Mouse (Mus musculus): ENCODE measurements around the gene Lrrc4b. TPM values are rescaled to one million over a fixed set of nuclear protein-coding genes. Genes with fewer than 3 reads are reported as not detected.

Lrrc4b gene
- total RNA-seq (2021) = 10 to 100 TPM; 18.7 to 19.7 TPM
- long read RNA-seq, experiment 1, partial matches to known transcripts = 8 of 9 reads
- long read RNA-seq, experiment 1, other reads (novel, unspliced or antisense) = 0 of 9 reads
- long read RNA-seq, experiment 2, partial matches to known transcripts = 2 of 9 reads
- long read RNA-seq, experiment 2, other reads (novel, unspliced or antisense) = 5 of 9 reads

GRCm38 (mm10) chr7:44428968-44429521 is at the start of gene Lrrc4b:
Gene Lrrc4b (plus strand): TSS chr7:44429018.
- intact Hi-C loops (cut with DNase I) = no loop called here
- no peak for DNase-seq

- intact Hi-C loops (cut with DNase I) = no loop called here
- DNase-seq = no peak
Measured at GRCm38 (mm10) chr7:44382541-44382940, 46.3 kb upstream of the Lrrc4b start.

DNA sequence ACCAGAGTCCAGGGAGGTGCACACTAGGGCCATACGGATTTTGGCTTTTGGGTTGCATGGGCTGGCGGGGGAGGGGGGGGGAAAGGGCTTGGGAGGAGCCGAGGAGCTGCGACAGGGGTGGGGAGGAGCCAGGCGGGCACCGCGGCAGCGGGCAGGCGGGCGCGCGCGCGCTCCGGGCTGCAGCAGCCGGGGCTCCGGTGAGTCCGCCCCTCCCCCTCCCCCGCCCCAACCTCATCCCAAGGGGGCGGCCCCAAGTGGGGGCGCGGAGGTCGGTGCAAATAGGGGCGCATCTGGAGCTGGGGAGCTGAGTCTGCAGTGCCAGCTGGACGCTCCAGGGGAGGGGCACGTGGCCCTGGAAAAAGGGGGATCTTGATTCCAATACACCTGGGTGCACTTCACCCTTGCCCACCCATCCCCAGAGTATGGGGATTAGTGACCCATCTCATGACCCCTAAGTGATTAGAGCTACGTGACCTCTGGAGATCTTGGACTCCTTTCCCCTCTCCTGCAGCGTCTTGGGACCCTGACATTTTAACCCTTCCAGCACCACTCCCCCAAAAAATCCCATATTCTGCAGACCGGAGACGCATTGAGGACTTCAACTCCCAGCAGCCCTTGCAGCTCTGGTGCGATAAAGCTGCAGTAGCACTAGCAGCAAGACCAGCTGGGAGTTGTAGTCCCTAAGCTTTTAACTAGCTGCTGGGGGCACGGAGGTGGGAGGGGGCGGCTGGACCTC is 44.7 kb upstream of the Lrrc4b start, which contains the start of gene Syt3:
Gene Syt3, plus strand, starts transcription at position 123 of the 736 bp plus-strand sequence.
- DNase-seq = peak; percentile 47 to 66
- intact Hi-C loops (cut with DNase I) = no loop called here

DNA sequence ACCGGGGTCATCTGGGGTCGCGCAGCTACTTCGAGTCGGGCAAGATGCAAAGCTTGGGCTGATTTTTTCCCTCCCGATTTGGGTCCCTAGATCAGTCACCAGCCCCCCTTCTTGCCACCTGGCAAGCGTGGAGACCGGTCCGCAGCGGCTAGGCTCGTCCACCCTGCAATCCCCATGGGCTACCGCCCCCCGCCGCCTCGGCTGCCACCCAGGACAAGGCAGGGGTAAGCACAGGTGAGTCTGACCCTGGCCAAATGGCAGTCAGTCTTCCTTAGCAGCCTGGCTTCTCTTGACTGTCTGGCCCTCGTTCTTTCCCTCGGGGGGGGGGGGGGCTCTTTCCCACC is 44.1 kb upstream of the Lrrc4b start:
- intact Hi-C loops (cut with DNase I) = no loop called here
- no peak for DNase-seq

DNA sequence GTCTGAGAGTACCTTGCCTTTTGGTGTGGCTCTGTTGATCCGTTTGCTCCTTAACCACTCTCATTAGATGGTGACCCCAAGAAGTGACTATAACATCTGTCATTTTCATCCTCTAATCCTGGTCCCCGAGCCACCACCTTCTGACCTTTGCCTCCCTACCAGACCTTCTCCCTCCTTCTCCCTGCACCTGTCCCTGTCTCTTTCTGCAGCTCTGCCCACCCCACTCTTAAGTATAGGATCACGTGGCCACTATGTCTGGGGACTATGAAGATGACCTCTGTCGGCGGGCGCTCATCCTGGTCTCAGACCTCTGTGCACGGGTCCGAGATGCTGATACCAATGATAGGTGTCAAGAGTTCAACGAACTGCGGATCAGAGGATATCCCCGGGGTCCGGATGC is 43.1 kb upstream of the Lrrc4b start, which contains the start of gene 1700008O03Rik:
Gene 1700008O03Rik, minus strand, starts transcription at position 101 of the 400 bp plus-strand sequence.
- intact Hi-C loops (cut with DNase I) = no loop called here
- no peak for DNase-seq

GRCm38 (mm10) chr7:44391831-44392230 is 37.0 kb upstream of the Lrrc4b start:
- DNase-seq = no peak
- intact Hi-C loops (cut with DNase I) = no loop called here

DNA sequence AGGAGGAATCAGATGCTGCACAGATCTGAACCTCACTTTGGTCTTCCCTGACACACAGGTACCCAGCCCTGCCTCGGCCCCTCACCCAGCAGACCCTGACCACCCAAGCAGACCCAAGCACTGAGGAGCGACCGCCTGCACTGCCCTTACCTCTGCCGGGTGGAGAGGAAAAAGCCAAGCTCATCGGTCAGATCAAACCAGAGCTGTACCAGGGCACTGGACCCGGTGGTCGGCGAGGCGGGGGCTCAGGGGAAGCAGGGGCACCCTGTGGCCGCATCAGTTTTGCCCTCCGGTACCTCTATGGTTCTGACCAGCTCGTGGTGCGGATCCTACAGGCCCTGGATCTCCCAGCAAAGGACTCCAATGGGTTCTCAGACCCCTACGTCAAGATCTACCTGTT is 36.5 kb upstream of the Lrrc4b start:
- DNase-seq = no peak
- intact Hi-C loops (cut with DNase I) = no loop called here

DNA sequence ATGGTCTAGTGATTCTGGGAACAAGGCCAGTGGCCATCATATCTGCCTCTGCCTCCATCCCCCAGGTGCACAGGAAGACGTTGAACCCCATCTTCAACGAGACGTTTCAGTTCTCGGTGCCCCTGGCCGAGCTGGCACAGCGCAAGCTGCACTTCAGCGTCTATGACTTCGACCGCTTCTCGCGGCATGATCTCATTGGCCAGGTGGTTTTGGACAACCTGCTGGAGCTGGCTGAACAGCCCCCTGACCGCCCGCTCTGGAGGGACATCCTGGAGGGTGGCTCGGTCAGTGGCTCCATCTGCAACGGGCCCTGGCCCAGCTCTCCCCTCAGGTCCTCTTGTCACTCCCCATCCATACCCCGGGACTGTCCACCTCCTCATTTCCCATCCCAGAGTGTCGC is 35.5 kb upstream of the Lrrc4b start:
- no peak for DNase-seq
- intact Hi-C loops (cut with DNase I) = no loop called here

GRCm38 (mm10) chr7:44398570-44398969 is 30.2 kb upstream of the Lrrc4b start:
- intact Hi-C loops (cut with DNase I) = loop anchor here (1.0 kb wide), 1 partner anchor 87 kb away; no protein-coding TSS in a partner anchor
- DNase-seq = peak; percentile 49 to 72

DNA sequence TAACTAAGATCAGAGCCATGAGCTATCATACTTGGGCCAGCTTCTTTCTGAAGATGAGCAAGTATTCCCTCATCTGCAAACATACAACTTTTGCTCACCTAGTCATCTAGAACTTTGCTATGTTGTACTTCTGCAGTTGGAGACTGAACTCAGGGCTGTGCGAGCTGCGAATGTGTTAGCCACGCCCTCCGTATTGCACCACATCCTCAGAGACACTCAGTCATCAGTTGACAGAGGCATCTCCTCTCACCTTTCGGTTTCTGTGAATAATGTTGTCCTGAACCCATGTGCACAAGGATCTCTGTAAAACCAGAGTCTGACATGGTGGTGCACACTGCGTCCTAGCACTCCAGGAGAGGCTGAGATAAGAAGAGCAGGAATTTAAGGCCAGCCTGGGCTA is 27.1 kb upstream of the Lrrc4b start:
- intact Hi-C loops (cut with DNase I) = no loop called here
- no peak for DNase-seq

- DNase-seq = peak; percentile 70 to 83
- intact Hi-C loops (cut with DNase I) = no loop called here
Measured at GRCm38 (mm10) chr7:44405346-44406014, 23.3 kb upstream of the Lrrc4b start.

GRCm38 (mm10) chr7:44406015-44406355 is 22.8 kb upstream of the Lrrc4b start:
- no peak for DNase-seq
- intact Hi-C loops (cut with DNase I) = no loop called here

DNA sequence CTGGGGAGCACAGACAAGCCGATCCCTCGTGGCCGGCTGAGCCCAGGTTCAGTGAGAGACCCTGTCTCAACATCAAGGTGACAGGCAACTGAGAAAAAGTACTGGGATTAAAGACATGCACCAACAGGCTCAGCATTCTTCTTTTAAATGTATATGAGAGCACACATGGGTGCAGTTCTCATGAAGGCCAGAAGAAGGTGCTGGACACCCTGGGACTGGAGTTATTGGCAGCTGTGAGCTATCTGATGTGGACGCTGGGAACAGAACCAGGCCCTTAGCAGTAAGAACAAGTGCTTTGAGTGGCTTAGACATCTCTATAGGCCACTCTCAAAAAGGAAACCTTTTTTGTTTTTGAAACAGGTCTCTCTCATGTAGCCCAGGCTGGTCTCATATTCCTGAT is 17.7 kb upstream of the Lrrc4b start:
- no peak for DNase-seq
- intact Hi-C loops (cut with DNase I) = no loop called here

GRCm38 (mm10) chr7:44413307-44413706 is 15.5 kb upstream of the Lrrc4b start:
- intact Hi-C loops (cut with DNase I) = no loop called here
- DNase-seq = no peak

DNA sequence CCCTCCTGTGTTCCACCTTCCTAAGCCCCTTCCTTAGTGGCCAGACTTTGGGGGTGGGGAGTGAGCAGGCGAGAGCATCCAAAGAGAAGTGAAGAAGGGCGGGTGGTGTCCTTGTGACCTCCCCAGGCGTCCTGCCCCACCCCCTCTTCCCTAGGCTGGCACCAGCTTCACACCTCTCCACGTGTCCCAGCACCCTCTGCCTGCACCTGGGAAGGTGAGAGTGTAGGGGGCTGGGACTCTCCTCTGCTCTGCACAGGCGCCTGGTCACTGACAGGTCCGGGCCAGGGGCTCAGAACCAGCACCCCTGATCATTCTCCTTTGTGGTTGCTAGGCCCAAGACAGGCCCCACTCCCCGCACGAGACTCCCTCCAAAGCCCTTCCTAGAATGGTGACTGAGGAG is 1.2 kb upstream of the Lrrc4b start:
- intact Hi-C loops (cut with DNase I) = no loop called here
- DNase-seq = no peak

DNA sequence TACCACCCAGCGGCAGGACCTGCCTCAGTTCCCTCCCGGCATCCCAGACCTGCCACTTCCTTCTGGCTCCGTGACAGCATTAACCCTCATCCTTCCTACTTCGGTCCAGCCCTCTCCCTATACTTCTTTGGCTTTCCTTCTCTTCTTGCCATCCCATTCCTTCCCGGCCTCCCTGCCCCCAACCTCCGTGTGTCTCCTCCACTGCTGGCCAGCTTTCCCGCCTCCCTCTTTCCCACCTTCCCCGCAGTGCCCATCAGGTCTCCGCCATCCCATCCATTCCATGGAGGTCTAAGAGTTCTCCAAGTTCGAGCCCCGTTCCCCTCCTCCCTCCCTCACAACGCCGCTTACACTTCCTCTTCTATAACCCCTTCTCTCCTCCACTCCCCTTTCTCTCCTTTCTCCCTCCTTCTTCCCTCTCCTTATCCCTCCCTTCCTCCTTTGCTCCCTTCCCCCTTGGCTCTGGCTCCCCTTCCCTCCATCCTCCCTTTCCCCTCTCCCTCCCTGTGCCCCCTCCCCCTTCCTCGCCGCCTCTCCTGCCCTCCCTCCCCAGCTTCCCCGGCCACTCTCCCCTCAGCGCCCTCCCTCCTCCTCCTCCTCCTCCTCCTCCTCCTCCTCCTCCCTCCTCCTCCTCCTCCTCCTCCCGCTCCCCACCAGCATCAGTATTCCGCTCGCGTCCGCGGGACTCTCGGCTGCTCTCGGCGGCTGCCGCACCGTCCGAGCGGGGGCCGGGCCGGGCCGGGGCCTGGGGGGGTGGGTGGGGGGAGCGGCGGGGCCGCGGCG is 457 bp upstream of the Lrrc4b start:
- intact Hi-C loops (cut with DNase I) = no loop called here
- DNase-seq = peak in 1 of 2 experiments; percentile 6

GRCm38 (mm10) chr7:44429534-44430488 is 993 bp downstream of the Lrrc4b start:
- intact Hi-C loops (cut with DNase I) = no loop called here
- no peak for DNase-seq

DNA sequence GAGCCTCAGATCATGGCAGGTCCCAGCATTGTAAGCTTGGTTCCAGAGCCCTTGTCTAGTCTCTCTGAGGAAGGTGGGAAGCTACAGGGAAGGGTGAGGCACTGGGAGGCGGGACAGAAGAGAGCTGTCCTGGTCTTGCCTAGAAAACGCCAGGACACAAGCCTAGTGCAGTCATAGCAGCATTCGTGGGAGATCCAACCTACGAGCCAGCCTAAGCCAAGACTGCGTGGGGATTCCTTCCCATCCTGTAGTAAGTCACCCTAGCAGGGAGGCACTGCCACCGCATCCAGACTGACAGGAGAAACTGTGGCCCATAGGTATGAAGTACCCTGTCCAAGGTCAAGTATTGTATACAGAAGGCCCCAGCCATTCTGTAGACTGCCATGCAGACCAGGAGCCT is 3.7 kb downstream of the Lrrc4b start:
- intact Hi-C loops (cut with DNase I) = no loop called here
- DNase-seq = no peak

DNA sequence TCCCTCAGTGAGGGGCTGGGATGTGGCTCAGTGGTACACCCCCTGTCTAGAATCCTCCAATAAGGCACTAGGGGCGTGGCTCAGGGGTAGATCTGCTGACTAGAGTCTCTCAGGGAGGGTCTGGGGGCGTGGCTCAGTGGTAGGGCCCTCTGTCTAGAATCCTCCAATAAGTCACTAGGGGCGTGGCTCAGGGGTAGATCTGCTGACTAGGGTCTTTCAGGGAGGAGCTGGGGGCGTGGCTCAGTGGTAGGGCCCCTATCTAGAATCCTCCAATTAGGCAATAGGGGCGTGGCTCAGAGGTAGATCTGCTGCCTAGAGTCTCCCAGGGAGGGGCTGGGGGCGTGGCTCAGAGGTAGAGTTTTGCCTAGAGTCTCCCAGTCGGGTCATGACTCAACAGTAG is 4.6 kb downstream of the Lrrc4b start:
- DNase-seq = no peak
- intact Hi-C loops (cut with DNase I) = no loop called here

DNA sequence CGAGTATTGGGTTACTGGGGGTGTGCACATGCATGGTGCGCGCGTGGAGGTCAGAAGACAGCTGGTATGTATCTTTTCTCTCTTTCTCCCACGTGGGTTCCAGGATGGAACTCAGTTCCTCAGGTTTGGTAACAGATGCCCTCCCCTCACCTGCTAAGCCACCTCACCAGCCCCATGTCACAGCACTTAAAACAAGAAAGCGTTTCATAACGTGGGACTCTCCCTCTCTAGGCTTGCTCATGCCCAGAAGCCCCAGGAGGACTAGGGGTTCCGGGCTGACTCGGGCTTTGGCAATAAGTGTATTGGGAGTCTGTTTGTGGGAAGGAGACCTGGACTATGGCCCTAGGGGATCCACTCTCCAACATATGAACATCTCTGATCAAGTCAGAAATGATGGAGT is 5.3 kb downstream of the Lrrc4b start:
- DNase-seq = no peak
- intact Hi-C loops (cut with DNase I) = no loop called here
